Mouse (Mus musculus) thymus, adult 2 months (tissue): ENCODE data around the gene Chd9. TPM values are rescaled to one million over a fixed set of nuclear protein-coding genes. Genes with fewer than 3 reads are reported as not detected.
A peak's percentile ranks its signal among the peaks of the same experiment; 100 is the strongest.

Experiments
- DNase-seq: peaks from one replicate; pipeline ENCODE4 v3.0.0; 2021
- H3K27ac ChIP-seq: fragments of 200-500 bp; 2 replicates; pipeline ENCODE4 v1.5.1; 2012; ENCODE audit warnings: low read length, control low read depth; ENCODE audit not compliant: control insufficient read depth, insufficient read depth
- H3K27me3 ChIP-seq: fragments of 200-500 bp; 2 replicates; pipeline ENCODE4 v1.6.1; 2012; ENCODE audit warnings: mild to moderate bottlenecking, low read length, moderate library complexity, mixed read lengths; ENCODE audit not compliant: control insufficient read depth, insufficient read depth
- H3K36me3 ChIP-seq: fragments of 200-500 bp; 2 replicates; pipeline ENCODE4 v1.6.1; 2012; ENCODE audit warnings: mild to moderate bottlenecking, low read length, moderate library complexity; ENCODE audit not compliant: control insufficient read depth, insufficient read depth
- H3K4me1 ChIP-seq: fragments of 200-500 bp; replicated peaks from 2 replicates; pipeline ENCODE4 v1.6.1; 2012; ENCODE audit warnings: low read length; ENCODE audit not compliant: control insufficient read depth, insufficient read depth
- H3K4me3 ChIP-seq: fragments of 200-500 bp; 2 replicates; pipeline ENCODE4 v1.5.1; 2012; ENCODE audit warnings: mild to moderate bottlenecking, low read length, control low read depth, moderate library complexity; ENCODE audit not compliant: control insufficient read depth, insufficient read depth
- CTCF ChIP-seq: fragments of 200-500 bp; IDR thresholded peaks from 2 replicates; pipeline ENCODE4 v1.5.1; 2012; ENCODE audit warnings: mild to moderate bottlenecking, control low read depth, low read length, moderate library complexity, borderline replicate concordance; ENCODE audit not compliant: control insufficient read depth, poor library complexity, insufficient read depth; ENCODE audit errors: extremely low read depth
- POLR2A ChIP-seq: fragments of 200-500 bp; IDR thresholded peaks from 2 replicates; pipeline ENCODE4 v1.6.1; 2012; ENCODE audit warnings: mild to moderate bottlenecking, low read length, control low read depth, moderate library complexity; ENCODE audit not compliant: control insufficient read depth, poor library complexity, insufficient read depth; ENCODE audit errors: extremely low read depth
- WGBS: fragments of 180-500 bp; shearing (Covaris S2); methylation state at CpG from one replicate; pipeline ENCODE4 v1.1.7; 2018; 5-methylcytosine and 5-hydroxymethylcytosine counted together
- polyA plus RNA-seq: library from polyadenylated mRNA; depleted of rRNA; stranded (reverse); fragments of >200 nt; gene quantifications from 2 replicates; pipeline ENCODE4 v1.2.3, GENCODE M21; 2012; rRNA removed

Chd9 gene
- polyA plus RNA-seq = 104 and 127 TPM in 2 replicates

DNA sequence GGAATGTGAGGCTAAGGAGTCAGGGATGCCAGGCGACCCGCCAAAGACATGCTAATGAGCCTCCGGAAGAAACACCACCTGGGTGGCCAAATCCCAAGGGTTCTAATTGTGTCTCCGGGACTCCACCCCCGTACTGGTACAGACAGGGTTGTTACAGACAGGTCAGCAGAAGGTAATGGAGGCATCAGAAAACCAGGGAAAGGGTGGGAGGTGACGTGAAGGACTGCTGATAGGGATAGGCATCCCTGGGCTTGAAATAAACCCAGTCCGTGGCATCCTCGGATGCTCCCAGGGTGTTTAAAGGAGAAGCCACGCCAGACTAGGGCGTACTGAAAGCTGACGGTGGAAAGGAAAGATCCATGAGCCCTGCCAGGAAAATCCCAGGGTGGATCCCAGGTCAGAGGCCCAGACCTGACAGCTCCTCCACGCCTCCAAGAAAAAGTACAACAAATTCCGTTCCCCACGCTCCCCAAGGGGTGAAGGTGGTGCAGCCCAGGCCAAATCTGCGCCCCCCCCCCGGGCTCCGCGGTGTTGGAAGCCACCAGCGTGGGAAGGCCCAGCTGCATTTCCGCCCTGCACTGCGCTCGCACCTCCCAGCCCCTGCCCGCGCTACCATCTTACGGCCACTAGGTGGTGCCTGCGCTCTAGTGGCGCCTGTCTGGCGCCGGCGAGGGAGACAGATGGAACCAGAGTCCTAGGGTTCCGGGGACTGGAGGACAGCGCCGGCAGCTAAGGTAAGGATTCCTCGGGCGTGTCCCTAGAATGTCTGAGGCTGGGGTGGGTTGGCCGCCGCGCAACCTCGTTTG lies at the start of gene Chd9:
Gene Chd9, plus strand, starts transcription at position 172 of the 806 bp plus-strand sequence.
- TF ChIP-seq CTCF (peak; percentile 98), POLR2A (0 out of 2 replicates have a peak, but pooled peaks have one; percentile 43)
- Histone ChIP-seq H3K4me1 (peaks cover 15% of the 10 kb centered on the region), H3K27ac (no peak within 1 kb of the TSS), H3K4me3 (peak within 1 kb of the TSS; percentile 61), H3K27me3 (no peaks in the 10 kb centered on the region), H3K36me3 (no peaks in the 10 kb centered on the region)
- DNase-seq = peak; percentile 99
- 13% methylated on average over 38 of the region's 39 CpGs for WGBS

DNA sequence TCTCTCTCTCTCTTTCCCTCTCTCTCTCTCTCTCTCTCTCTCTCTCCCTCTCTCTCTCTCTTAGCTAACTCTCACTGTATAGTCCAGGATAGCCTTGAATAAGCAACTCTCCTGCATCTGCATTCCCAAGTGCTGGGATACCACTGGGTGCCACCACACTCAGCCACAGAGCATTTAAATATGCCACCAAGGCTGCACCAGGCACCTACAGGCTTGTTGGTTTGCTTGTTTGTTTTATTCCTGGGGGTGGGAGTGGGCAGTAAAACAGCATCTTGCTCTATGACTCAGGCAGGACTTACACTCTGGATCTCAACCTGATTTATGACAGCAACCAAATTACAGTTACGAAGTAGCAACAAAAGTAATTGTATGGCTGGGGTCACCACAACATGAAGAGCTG lies 36.5 kb upstream of the Chd9 start:
- Histone ChIP-seq H3K27ac (no peak overlapping the region), H3K27me3 (no peaks in the 10 kb centered on the region), H3K4me1 (peaks cover 14% of the 10 kb centered on the region), H3K36me3 (no peaks in the 10 kb centered on the region), H3K4me3 (no peak overlapping the region)
- DNase-seq = no peak
- TF ChIP-seq POLR2A = no peak
- TF ChIP-seq CTCF = no peak
- 97% methylated on average over 1 of the region's 1 CpGs for WGBS

DNA sequence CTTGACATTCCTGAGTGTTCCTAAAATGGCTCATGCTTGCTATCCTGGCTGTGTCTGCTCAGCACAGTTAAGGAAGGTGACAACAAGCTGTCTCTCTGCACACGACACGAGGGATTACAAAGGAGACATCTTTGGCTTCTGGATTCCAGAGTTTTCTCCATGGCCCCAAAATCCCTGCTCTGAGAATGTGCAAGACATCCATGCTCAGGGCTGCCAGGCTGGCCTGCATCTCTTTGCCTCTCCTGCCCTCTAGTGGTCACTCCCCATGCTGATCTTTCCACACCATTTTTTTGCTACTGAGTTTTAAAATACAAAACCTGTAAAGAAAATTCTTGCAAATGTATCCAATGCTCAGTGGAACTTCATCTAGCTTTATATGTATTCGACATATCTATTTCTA lies 34.4 kb upstream of the Chd9 start:
- Histone ChIP-seq H3K4me3 (no peak overlapping the region), H3K4me1 (peaks cover 14% of the 10 kb centered on the region), H3K27me3 (no peaks in the 10 kb centered on the region), H3K36me3 (no peaks in the 10 kb centered on the region), H3K27ac (no peak overlapping the region)
- peak; percentile 73; the same call in 1 of the 2 replicates for TF ChIP-seq CTCF
- no peak for TF ChIP-seq POLR2A
- WGBS = 17% methylated on average over 3 of the region's 3 CpGs
- DNase-seq = peak; percentile 73

GRCm38 (mm10) chr8:90794990-90795861 lies 32.9 kb upstream of the Chd9 start:
- peak overlapping the region; percentile 93 for H3K27ac ChIP-seq
- no peaks in the 10 kb centered on the region for H3K36me3 ChIP-seq
- H3K4me1 ChIP-seq = peaks cover 14% of the 10 kb centered on the region
- DNase-seq = peak; percentile 88
- WGBS = 4% methylated on average over 12 of the region's 12 CpGs
- no peak for TF ChIP-seq POLR2A
- no peak for TF ChIP-seq CTCF
- H3K4me3 ChIP-seq = peak overlapping the region; percentile 32
- H3K27me3 ChIP-seq = no peaks in the 10 kb centered on the region

DNA sequence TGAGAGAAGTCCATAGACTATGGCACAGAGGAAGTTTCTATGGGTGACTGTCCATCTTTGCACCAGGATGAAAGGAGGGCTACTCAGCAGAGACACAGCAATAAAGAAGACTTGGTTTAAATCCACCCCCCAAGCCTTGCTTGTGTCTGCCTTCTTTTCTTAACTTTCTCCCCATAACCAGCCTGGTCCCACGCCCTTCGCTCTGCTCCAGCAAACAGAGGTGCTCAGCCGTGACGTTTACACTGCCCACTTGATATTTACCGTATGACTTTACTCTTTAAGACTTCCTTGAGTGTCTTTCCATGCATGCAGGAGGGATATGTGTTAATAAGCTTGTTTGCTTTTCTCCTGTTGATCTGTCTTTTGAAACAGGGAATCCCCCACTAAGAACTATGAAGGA lies 28.7 kb upstream of the Chd9 start:
- 96% methylated on average over 5 of the region's 5 CpGs for WGBS
- H3K4me1 ChIP-seq = peaks cover 14% of the 10 kb centered on the region
- TF ChIP-seq CTCF (no peak), POLR2A (no peak)

GRCm38 (mm10) chr8:90813602-90814320 lies 14.4 kb upstream of the Chd9 start:
- TF ChIP-seq POLR2A (no peak), CTCF (no peak)
- Histone ChIP-seq H3K4me3 (no peak overlapping the region), H3K27me3 (no peaks in the 10 kb centered on the region), H3K36me3 (no peaks in the 10 kb centered on the region), H3K4me1 (no peaks in the 10 kb centered on the region), H3K27ac (no peak overlapping the region)
- WGBS = 97% methylated on average over 10 of the region's 10 CpGs
- DNase-seq = no peak

More for the DNA sequence above, 28.7 kb upstream of the Chd9 start:
- H3K27me3 ChIP-seq = no peaks in the 10 kb centered on the region
- no peak overlapping the region for H3K27ac ChIP-seq
- no peak for DNase-seq
- no peak overlapping the region for H3K4me3 ChIP-seq
- H3K36me3 ChIP-seq = no peaks in the 10 kb centered on the region
